Mouse (Mus musculus) adrenal gland, postnatal 14 days (tissue): Measurements from ENCODE around the gene Clec11a. TPM values are rescaled to one million over a fixed set of nuclear protein-coding genes. Genes with fewer than 3 reads are reported as not detected.
"Not testable (repeated sequence)": the region's sequence is repeated elsewhere in the genome, so short reads cannot be mapped to it uniquely, and the experiment has no call there.

Experiments
- DNase-seq: peaks from one replicate; pipeline ENCODE4 v3.0.0; 2021; ENCODE audit warnings: mixed read lengths
- total RNA-seq: library from RNA; stranded (reverse); gene quantifications from 2 replicates; pipeline ENCODE4 v1.2.3, GENCODE M21; 2021

Gene Clec11a
- total RNA-seq, 1 experiment from 2014 or later = 3.6 TPM

- DNase-seq = no peak
Measured at GRCm38 (mm10) chr7:44326614-44327013, 19.9 kb upstream of the Clec11a start.

- no peak for DNase-seq
Measured at GRCm38 (mm10) chr7:44322290-44322689, 15.6 kb upstream of the Clec11a start.

GRCm38 (mm10) chr7:44320886-44321285 is 14.2 kb upstream of the Clec11a start:
- DNase-seq = no peak

- DNase-seq = peak; percentile 61
Measured at GRCm38 (mm10) chr7:44317913-44318312, 11.2 kb upstream of the Clec11a start.

GRCm38 (mm10) chr7:44312484-44312883 is 5.8 kb upstream of the Clec11a start:
- no peak for DNase-seq

GRCm38 (mm10) chr7:44311713-44312304 is 5.1 kb upstream of the Clec11a start:
- no peak for DNase-seq

GRCm38 (mm10) chr7:44310878-44311712 is 4.4 kb upstream of the Clec11a start:
- peak; percentile 74 for DNase-seq

GRCm38 (mm10) chr7:44310285-44310877 is 3.7 kb upstream of the Clec11a start:
- DNase-seq = peak; percentile 19

- no peak for DNase-seq
Measured at GRCm38 (mm10) chr7:44309475-44310284, 3.0 kb upstream of the Clec11a start, which contains the start of gene Shank1. Gene Shank1 (plus strand): TSS chr7:44310253.

GRCm38 (mm10) chr7:44307261-44308020 is 739 bp upstream of the Clec11a start:
- no peak for DNase-seq

- DNase-seq = peak; percentile 14
Measured at GRCm38 (mm10) chr7:44305686-44306085, 1.0 kb downstream of the Clec11a start.

- DNase-seq = peak; percentile 98
Measured at GRCm38 (mm10) chr7:44304775-44305641, 1.7 kb downstream of the Clec11a start.

- no peak for DNase-seq
Measured at GRCm38 (mm10) chr7:44304463-44304774, 2.3 kb downstream of the Clec11a start.

GRCm38 (mm10) chr7:44303346-44304340 is 3.1 kb downstream of the Clec11a start:
- no peak for DNase-seq

GRCm38 (mm10) chr7:44297501-44297900 is 9.2 kb downstream of the Clec11a start:
- not testable (repeated sequence) for DNase-seq

GRCm38 (mm10) chr7:44291418-44291817 is 15.3 kb downstream of the Clec11a start:
- no peak for DNase-seq

GRCm38 (mm10) chr7:44290986-44291385 is 15.7 kb downstream of the Clec11a start:
- DNase-seq = no peak

GRCm38 (mm10) chr7:44287760-44288159 is 18.9 kb downstream of the Clec11a start:
- DNase-seq = no peak

GRCm38 (mm10) chr7:44281586-44281985 is 25.1 kb downstream of the Clec11a start:
- DNase-seq = no peak
